Mouse (Mus musculus) heart, adult 8-10 months (tissue): Measurements from ENCODE around the gene Trim15. TPM values are rescaled to one million over a fixed set of nuclear protein-coding genes. Genes with fewer than 3 reads are reported as not detected.
A peak's percentile ranks its signal among the peaks of the same experiment; 100 is the strongest.
"Not testable (repeated sequence)": the region's sequence is repeated elsewhere in the genome, so short reads cannot be mapped to it uniquely, and the experiment has no call there.

Experiments
- DNase-seq: peaks from one replicate; pipeline ENCODE4 v3.0.0; 2022; ENCODE audit warnings: low spot score
- total RNA-seq, 4 experiments: library from RNA; stranded (reverse); gene quantifications; 2 replicates each; pipeline ENCODE4 v1.2.4; 2022

Trim15 gene
- total RNA-seq = not detected

DNA sequence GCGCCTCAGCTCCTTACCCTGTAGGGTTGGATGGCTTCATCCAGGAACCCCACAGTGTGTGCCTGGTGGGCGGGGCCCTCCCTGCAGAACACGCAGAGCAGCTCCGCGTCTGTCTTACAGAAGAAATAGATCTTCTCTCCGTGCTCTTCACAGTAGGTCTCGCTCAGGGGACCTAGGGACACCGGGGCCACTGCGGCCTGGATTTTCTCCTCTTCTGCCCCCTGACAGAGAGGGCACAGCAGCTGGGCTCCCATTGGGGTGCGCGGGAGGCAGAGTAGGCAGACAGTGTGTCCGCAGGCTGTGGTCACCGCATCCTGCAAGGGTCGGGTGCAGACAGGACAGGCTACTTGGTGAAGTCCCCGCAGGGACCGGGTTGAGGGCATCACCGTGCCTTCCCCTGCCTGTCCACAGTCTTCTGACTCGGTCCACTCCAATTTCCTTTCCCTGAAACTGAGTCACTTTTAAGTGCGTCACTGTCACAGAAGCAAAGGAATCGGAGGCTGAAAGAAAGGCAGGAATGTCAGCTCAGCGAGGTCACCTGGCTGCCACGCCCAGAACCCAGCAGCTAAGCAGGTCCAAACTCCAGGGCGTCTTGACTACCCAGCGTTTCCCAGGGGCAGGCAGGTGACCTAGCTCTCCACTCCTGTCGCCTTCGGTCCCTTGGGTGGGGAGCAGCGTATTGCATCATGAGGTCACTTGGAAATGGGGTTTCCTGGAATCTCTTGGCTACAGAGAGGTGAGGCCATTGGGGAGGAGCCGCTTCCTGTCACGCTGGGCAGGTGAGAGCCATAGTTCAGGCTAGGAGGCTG, at the start of gene Trim15:
Gene Trim15, minus strand, starts transcription at position 492 of the 809 bp plus-strand sequence.
- no peak for DNase-seq

DNA sequence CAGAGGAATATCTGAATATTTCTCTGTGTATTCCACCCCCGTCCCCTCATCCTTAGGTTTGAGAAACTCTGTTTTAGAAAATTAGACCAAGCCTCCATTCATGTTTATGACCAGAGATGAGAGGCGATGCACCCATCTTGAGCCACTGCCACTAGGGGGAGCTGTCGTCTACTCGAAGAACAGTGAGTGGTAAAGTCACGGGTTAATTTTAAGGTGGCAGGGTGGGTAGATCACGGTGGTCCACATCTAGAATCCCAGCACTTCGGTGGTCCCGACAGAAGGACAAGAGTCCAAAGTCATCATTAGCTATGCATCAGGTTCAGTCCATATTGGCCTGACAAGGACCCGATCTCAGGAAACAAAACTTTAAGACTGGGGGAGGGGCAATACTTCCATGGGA, 48.1 kb upstream of the Trim15 start:
- peak; percentile 45 for DNase-seq

DNA sequence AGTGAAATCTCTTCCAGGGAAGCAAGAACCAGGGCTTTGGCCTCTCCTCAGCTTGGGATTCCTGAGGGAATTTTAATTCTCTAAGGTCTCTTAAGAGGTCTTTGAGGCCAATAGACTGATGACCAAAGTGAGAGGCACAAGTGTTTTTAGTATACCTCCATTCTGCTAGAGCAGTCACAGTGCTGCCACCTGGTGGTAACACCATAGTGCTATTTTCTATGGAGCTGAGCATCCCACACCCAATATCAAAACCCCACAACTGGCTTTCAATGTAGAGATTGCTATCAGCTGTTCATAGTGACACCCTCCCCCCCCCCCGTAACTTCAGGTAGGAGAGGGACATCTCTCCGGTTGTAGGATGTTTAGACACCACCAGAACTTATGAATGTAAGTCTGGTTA, 47.1 kb upstream of the Trim15 start:
- DNase-seq = peak; percentile 62

DNA sequence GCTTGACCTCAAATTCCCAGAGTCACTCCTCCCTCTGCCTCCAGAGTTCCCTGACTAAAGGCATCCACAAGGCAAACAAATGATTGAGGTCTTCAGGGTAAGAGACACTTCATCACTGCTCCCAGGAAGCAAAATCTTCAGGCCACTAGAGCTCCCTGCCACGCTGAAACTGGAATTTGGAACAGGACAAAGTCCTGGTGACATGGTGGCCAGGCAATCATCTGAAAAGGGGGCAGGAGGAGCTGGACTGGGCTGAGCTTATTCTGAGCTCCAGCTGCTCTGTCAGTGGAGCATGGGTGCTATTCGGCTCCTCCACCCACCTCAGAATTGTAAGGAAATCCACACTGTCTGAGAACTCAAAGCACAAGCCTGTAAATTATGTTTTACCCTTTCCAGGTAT, 45.0 kb upstream of the Trim15 start:
- no peak for DNase-seq

DNA sequence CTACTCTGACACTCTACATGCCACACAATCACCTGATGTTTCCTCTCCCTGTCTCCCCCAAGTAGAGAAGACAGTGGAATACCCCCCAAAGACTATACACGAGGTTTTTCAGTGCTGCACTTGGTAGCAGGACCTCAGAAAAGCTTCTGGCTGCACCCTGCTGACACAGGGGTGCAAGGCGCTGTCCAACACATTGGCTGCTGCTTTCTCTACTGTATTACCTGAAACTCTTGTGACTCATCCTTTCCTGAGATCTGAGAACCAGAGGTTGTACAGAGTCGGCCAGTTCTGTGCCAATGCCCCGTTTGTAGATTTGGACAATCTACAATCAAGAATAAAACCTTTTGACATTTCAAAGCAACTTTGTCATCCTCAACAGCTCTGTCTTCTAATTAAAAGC, 42.8 kb upstream of the Trim15 start:
- no peak for DNase-seq

DNA sequence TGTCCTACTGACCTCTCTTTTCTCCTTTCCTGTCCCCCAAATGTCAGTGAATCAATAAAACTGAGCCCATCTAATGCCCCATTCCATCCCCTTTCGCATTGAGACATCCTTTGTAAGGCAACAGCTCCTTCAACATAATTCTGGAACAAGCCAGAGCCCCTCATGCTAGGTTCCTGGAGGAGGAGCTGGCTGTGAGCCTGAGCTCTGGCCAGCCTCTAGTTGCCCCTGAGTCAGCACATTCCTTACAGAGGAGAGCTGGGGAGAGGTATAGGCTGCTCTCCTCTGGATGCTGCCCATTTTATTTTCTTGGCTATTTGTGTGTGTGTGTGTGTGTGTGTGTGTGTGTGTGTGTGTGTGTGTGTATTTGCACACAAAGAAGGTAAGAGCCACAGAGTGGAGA, 41.2 kb upstream of the Trim15 start:
- no peak for DNase-seq

DNA sequence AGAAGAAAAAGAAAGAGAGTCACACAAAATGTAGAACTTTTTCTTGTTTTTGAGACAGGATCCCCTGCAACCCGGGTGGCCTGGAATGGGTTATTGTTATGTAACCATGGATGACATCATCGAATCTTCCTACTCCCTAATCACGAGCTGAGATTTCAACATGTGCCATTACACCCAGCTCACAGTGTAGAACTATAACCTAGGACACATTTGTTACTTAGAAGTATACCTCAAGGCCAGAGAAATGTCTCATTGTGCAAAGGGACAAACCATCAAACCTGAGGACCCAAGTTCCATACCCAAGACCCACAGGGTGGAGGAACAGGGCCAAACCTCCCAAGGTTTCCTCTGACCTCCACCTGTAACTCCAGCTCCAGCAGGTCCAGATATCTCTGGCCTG, 36.6 kb upstream of the Trim15 start:
- DNase-seq = no peak

DNA sequence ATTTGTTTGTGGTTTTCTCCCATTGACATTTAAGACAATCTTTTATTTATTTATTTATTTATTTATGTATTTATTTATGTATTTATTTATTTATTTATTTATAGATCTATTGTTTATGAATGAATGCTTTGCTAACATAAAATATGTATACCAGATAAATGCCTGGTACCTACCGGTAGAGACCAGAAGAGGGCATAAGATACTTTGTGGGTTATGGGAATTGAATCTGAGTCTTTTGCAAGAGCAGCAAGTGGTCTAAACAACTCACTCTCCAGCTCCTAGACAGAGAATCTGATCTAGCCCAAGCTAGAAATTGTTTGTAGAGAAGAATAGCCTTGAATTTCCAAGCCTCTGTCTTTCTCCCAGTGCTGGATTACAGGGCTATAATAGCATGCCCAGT, 33.7 kb upstream of the Trim15 start:
- DNase-seq = no peak

DNA sequence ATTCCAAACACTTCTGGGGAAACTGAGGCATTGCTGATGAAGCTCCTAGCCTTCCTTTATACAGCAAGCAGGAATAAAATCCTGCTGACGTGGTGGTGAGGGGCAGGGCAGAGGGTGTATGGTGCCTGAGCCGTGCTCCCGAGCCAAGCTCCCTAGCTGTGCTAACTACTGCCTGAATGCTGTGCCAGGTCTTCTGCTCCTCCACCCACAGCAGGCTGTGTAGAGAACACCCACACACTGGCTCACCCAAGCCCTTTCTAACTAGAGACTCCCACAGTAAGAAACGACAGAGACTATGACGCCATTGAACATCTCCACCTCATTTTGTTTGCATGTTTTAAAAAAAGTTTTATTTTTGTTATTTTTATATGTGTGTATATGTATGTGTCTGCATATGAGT, 33.0 kb upstream of the Trim15 start:
- DNase-seq = no peak

DNA sequence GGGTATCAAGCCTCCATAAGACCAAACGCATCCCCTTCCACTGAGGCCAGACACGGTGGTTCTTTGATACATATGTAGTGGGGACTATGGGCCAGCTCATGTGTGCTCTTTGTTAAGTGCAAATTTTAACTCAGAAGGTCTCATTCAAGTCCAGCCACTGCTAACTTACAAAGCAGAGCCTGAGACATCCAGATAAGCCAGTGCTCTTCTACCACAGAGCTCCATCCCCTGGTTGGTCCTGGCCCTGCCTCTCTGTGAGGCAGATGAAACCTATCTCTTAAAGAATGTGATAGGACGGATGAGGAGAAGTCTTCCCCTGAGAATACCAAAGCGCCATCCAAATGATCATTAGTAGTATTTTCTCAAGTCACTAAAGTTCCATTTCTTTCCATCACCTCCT, 32.4 kb upstream of the Trim15 start:
- DNase-seq = no peak

DNA sequence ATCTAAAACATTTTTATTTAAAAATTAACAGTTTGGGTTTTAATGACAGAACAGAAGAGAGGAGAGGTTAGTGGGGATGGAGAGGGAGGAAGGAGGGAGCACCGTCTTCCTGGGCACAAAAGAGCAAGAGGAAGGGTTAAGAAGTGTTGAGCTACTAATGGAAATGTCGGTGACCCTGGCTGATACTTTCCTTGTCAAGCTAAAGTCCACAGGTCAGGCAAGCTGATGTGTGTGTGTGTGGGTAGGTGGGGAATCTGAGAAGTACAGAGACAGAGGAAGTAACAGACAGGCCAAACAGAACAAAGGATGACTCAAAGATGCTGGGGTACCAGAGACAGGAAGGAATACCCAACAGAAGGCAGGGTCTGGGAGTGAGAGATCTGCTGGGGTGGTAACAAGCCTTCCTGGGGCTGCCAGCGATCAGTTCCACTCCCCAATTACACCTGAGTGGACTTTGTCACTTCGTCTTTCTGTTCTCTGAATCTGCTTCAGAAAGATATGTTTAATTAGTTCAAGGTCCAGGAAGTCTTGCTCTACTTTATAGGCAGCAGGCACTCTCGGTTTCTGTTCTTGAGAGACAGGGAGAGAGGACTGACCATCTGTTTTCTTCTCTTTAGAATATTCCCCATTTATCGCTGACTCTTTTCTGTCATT, 30.7 kb upstream of the Trim15 start, which contains the start of gene Trim31:
Gene Trim31, plus strand, starts transcription at position 567 of the 654 bp plus-strand sequence.
- no peak for DNase-seq

DNA sequence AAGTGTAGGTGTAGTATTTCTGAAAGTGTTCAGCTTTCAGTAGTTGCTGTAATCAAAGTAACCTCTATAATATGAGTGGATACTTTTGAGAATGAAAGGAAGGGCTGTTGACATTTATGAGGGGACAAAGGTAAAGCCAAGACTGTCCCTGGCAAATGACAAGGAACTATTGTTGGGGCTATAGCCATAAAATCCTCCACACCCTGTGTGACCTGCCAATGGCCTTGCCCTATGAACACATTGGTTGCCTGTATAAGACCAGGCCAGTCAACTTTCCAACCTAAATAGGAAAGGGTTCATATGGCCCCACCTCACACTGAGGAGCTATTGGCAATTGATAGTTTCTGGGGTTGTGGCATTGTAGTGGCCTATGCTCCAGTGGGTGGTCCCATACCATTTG, 30.1 kb upstream of the Trim15 start:
- DNase-seq = no peak

DNA sequence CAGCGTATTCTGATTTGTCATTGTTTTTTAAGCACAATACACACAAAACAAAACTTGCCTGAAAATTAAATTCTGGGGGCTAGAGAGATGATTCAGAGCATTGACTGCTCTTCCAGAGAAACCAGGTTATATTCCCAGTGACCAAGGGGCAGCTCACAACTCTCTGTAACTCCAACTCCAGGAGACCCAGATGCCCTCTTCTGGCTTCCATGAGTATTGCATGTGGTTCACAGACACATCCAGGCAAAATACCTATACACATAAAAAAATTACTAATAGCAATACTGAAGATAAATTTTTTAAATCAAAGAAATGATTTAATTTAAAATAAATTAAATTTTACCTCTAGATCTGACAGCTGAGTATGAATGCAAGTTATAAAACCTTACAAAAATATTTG, 29.6 kb upstream of the Trim15 start:
- DNase-seq = peak; percentile 15

DNA sequence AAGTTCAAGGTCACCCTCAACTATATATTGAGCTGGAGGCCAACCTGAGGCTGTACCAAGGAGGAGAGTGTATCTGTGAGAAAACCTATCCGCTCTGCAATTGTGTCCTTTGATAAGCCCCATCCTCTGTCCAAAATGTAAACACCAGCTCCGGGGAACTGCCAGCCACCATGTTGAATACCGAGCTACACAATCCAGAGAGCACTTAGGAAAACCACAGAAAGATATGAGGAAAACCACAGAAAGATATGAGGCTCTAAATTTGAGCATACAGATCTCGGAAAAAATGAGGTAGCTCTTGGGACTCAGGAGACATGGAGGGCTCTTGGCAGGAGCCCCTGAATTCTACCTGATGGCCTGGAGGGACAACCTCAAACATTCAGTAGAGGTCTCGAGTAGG, 26.4 kb upstream of the Trim15 start:
- no peak for DNase-seq

DNA sequence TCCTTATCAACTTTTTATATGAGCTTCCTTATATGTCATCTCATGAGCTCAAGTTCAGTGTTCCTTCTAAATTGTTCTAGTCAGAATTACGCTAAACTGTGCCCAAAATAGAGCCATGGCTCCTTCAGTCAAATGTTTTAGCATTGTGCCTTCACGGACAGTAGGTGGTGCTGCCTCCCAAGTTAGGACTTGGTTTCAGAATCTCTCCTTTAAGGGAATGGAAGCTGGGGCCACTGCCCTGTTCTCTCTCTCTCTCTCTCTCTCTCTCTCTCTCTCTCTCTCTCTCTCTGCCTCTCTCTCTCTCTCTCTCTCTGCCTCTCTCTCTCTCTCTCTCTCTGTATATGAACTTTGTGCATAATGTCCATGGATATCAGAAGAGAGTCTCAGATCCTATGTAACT, 25.4 kb upstream of the Trim15 start:
- no peak for DNase-seq

DNA sequence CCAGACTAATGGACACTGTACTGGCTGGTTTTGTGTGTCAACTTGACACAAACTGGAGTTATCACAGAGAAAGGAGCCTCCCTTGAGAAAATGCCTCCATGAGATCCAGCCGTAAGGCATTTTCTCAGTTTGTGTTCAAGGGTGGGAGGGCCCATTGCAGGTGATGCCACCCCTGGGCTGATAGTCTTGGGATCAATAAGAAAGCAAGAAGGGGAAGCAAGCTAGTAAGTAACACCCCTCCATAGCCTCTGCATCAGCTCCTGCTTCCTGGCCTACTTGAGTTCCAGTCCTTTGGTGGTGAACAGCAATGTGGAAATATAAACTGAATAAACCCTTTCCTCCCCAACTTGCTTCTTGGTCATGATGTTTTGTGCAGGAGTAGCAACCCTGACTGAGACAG, 24.5 kb upstream of the Trim15 start:
- DNase-seq = not testable (repeated sequence)

DNA sequence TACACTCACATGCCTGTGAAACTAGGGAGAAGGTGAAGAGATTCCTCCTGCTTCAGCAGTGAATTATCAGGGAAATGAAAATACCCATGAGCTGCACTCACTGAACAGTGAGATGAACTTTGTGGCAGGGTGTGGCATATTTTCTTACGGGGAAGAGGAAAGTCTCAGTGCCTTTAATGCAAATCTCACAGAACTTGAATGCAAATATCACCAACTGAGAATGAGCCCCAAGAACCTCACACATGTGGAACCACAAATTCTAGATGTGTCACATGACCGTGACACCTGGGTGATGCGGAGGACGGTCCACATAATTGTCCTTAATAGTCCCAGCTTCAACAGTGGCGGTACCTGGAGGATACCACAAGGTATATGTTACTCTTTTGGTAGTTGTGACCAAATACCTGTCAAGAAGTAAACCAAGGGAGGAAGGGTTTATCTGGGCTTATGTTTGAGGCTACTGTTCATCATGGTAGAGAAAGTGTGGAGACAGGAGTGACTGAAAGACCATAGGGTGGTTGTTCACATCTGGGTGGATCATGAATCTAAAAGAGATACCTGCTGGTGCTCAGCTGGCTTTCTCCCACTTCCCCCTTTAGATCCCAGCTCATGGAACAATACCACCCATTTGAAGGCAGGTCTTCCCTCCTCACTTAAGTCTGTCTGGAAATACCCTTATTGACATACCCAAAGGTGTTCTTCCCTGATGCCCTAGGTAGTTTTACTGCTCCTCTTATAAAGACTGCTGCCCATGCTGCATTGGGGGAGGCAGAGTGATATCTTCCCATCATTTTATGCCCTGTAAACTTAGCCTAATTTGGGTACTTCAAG, 23.3 kb upstream of the Trim15 start, which contains the start of gene Trim40:
Gene Trim40, minus strand, starts transcription at position 51 of the 831 bp plus-strand sequence.
- DNase-seq = no peak

DNA sequence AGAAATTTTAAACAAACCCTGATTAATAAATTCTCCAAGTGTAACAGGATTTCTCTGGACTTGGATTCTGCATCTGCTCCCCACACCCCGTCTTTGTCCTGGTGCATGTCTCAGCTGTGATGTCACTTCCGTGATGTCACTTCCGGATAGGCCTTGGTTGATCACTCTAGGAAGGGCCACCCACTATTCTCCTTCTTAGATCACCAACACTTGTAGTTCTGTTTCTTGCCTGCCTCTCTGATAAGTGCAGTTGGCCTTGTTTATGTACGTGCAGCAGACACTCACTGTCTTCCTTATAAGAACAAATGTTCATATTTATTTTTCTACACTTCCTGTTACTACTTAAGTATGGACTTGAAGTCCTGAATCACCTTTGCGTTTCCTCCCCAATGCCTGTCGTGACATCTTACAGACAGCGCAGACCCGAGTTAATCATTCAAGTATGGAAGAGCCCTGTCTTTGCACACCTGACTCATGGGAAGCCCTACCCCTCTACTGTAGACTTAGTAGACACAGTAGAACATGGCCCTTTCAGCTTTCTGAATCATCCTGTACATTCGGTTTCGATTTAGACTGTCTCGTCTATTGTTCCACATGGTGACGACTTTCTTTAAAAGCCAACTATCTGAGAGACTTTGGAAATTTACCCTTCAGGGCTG, 18.3 kb upstream of the Trim15 start:
- DNase-seq = no peak

DNA sequence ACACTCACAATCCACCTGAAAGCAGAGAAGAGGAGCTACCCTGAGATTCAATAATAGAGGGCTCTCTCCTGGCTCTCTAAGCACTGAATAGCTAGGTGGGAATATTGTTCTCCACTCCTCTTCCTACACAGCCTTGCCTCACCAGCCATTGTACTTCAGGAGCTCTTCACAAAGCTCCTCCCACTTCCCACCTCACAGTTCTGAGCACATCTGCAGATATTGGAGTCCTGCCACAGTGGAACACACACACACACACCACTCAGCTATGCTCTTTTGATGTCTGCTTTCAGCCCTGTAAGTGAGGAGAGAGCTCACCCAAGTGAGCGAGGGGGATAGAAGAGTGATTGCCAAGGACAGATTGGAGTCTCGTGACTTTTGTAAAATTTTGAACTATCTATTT, 16.3 kb upstream of the Trim15 start:
- DNase-seq = no peak

DNA sequence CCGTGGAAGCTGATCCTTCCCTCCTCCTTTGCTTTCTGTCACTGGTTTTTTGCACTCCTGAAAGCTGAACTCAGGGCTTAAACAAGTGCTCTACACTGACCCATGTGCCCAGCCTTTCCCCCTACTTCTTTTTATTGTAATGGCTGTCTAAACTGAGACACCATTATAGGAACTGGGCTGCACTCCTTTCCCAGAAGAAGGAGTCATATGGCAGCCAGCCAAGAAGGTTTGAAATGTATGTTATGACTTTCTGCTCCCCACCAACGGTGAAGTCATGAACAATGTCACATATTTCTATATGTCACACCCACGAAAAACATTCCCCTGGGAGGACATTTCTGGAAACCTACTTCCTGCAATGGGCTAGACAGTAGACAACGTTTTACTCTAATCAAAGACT, 7.6 kb upstream of the Trim15 start:
- DNase-seq = no peak

DNA sequence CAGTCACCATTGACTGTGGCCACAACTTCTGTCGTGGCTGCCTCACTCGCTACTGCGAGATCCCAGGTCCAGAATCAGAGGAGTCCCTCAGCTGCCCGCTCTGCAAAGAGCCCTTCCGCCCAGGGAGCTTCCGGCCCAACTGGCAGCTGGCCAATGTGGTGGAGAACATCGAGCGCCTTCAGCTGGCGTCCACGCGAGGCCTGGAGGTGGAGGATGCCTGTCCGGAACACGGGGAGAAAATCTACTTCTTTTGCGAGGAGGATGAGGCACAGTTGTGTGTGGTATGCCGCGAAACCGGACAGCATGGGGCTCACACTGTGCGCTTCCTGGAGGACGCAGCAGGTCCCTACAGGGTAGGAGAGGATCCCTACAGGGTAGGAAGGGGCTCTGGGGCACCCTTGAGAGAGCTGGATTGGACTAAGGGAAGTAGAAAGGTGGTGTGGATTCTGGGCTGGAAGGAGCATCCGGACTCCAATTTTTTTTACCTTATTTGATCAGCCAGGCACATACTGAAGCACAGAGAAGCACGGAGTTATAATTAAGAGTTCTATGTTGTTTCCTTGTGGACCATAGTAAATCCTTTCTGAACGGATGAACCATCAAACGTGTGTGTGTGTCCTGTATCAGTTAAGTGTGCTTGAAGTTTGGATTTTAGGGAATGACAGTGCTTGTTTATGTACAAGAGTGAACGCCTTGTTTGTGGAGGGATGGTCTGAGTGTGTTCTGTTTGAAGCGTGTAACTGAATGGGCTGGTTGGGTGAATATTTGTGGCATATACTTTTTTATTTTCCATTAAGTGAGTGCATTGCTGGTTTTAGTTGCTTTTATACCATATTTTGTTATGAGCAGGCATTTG, 3.2 kb upstream of the Trim15 start:
- DNase-seq = no peak
